Mouse (Mus musculus): ENCODE measurements around the gene Traf3ip2.

The Traf3ip2 gene

GRCm38 (mm10) chr10:39634423-39635101, 21.8 kb downstream of the Traf3ip2 start:
- DNase-seq (ENCODE audit: low spot score): no peak

- DNase-seq (ENCODE audit: low spot score): no peak
Observed at GRCm38 (mm10) chr10:39638862-39639261, 26.1 kb downstream of the Traf3ip2 start.

- no peak for DNase-seq (ENCODE audit: low spot score)
Observed at GRCm38 (mm10) chr10:39639783-39640182, 27.0 kb downstream of the Traf3ip2 start.

GRCm38 (mm10) chr10:39640817-39641226, 28.1 kb downstream of the Traf3ip2 start:
- DNase-seq (ENCODE audit: low spot score): no peak

GRCm38 (mm10) chr10:39645789-39646628, 33.3 kb downstream of the Traf3ip2 start:
- DNase-seq (ENCODE audit: low spot score): no peak

GRCm38 (mm10) chr10:39646629-39647019, 33.9 kb downstream of the Traf3ip2 start:
- no peak for DNase-seq (ENCODE audit: low spot score)

- no peak for DNase-seq (ENCODE audit: low spot score)
Observed at GRCm38 (mm10) chr10:39647118-39647517, 34.4 kb downstream of the Traf3ip2 start.

- DNase-seq (ENCODE audit: low spot score): no peak
Observed at GRCm38 (mm10) chr10:39648278-39648677, 35.5 kb downstream of the Traf3ip2 start.

- DNase-seq (ENCODE audit: low spot score): no peak
Observed at GRCm38 (mm10) chr10:39649550-39649949, 36.8 kb downstream of the Traf3ip2 start.

GRCm38 (mm10) chr10:39650316-39650715, 37.6 kb downstream of the Traf3ip2 start:
- DNase-seq (ENCODE audit: low spot score): no peak

- DNase-seq (ENCODE audit: low spot score): no peak
Observed at GRCm38 (mm10) chr10:39654001-39654416, 41.3 kb downstream of the Traf3ip2 start.

- no peak for DNase-seq (ENCODE audit: low spot score)
Observed at GRCm38 (mm10) chr10:39658901-39659410, 46.2 kb downstream of the Traf3ip2 start.

- DNase-seq (ENCODE audit: low spot score): no peak
Observed at GRCm38 (mm10) chr10:39659411-39660268, 46.9 kb downstream of the Traf3ip2 start.

GRCm38 (mm10) chr10:39660269-39660655, 47.5 kb downstream of the Traf3ip2 start:
- DNase-seq (ENCODE audit: low spot score): no peak

GRCm38 (mm10) chr10:39660698-39661097, 48.0 kb downstream of the Traf3ip2 start:
- no peak for DNase-seq (ENCODE audit: low spot score)

GRCm38 (mm10) chr10:39665071-39665502, 52.4 kb downstream of the Traf3ip2 start:
- no peak for DNase-seq (ENCODE audit: low spot score)

- DNase-seq (ENCODE audit: low spot score): no peak
Observed at GRCm38 (mm10) chr10:39666027-39666426, 53.3 kb downstream of the Traf3ip2 start.

- no peak for DNase-seq (ENCODE audit: low spot score)
Observed at GRCm38 (mm10) chr10:39671451-39671850, 58.7 kb downstream of the Traf3ip2 start.

GRCm38 (mm10) chr10:39672547-39673051, 59.9 kb downstream of the Traf3ip2 start:
- DNase-seq (ENCODE audit: low spot score): no peak

GRCm38 (mm10) chr10:39674106-39674505, 61.4 kb downstream of the Traf3ip2 start:
- DNase-seq (ENCODE audit: low spot score): no peak

- DNase-seq (ENCODE audit: low spot score): no peak
Observed at GRCm38 (mm10) chr10:39674766-39675165, 62.0 kb downstream of the Traf3ip2 start.
